Mouse (Mus musculus) ovary, postnatal 10 days (tissue): ENCODE measurements at regions not wholly inside any gene's neighbourhood (a gene's known extent, or its start where the extent isn't known, plus 50 kb on each side); places are given as distances from the start of the nearest gene placed in this dataset.

Source experiments
- DNase-seq: peaks from one replicate; pipeline ENCODE4 v3.0.0; 2022; ENCODE audit warnings: low spot score

DNA sequence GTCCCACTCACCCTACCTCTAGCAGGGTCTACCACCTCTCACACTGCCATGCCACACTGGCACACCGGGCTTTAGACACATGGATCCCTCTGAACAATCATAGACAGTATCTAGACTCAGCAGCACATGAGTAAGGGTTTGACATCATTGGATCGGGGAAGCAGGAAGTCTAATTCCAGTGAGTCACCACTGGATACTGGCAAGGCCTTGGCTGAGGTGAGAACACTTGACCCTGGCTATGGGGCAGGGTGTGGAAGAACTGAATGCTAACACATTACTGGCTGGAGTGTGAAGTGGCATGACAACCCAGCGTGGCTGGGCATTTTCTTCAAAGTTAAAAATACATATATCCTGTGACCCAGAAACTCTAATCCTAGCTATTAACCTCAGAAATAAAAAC, 114.4 kb downstream of the H2afy start:
- DNase-seq = no peak

GRCm38 (mm10) chr13:56014006-56014405, 122.2 kb downstream of the H2afy start:
- no peak for DNase-seq

- DNase-seq = no peak
Observed at GRCm38 (mm10) chr13:56010416-56010815, 125.7 kb downstream of the H2afy start.

GRCm38 (mm10) chr13:56006827-56007226, 129.3 kb downstream of the H2afy start:
- no peak for DNase-seq

DNA sequence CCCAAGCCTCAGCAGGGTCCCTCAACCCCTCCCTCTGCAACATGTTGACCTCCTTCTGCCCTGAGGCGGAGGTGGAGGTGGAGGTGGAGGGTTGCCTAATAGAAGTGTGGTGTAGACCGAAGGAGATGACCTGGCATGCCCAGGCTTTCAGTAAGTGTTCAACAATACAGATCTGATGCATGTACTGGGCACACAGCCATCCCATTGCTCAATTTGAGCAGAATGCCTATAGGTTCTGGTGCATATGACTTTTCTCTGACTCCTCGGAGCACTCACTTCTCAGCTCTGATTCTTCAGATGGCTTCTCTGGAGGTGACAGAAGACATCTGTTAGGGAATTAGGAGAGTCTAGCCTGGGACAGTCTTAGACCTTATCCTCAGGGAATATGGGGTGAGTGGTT, 130.4 kb downstream of the H2afy start:
- no peak for DNase-seq

GRCm38 (mm10) chr13:56003724-56004393, 132.3 kb downstream of the H2afy start:
- no peak for DNase-seq

DNA sequence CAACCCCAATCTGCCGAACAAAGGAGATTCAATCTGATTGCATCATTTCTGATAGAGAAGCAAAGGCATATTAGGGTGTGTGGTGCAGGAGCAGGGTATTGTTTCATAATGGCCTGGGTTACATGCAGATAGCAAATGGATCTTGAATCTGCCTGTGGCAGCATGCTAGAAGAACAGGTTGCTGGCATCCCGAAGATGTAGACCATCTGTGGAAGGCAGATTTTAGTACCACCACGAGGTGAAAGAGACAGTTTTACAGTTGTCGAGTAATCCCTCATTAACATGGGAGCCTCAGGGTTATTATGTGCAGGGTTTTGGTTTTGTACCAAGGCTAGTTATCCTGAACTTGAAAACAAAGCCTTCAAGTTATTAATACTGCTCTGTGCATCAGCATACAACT, 140.9 kb downstream of the H2afy start:
- no peak for DNase-seq

- DNase-seq = no peak
Observed at GRCm38 (mm10) chr13:55994460-55994859, 141.7 kb downstream of the H2afy start.

- DNase-seq = no peak
Observed at GRCm38 (mm10) chr13:55992699-55993098, 143.5 kb downstream of the H2afy start.

DNA sequence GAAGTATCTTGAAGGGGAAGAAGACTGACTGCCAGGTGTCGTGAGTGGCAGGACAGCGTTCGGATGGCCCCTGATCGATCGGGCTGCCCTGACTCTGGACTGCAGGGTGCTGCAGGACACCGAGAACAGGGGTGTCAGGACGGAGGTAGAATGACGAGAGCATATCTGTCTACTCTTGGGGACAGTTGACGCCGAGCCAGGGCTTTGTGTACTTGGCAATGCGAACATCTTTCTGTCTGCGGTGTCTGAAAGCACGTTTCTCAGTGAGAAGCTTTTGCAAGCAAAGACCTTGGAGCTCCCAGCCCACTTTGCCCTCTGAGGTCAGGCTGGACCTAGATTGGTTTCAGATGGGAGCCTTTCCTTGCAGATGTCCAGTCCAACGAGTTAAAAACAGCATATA, 144.9 kb downstream of the H2afy start:
- no peak for DNase-seq

GRCm38 (mm10) chr13:55990186-55990585, 146.0 kb downstream of the H2afy start:
- DNase-seq = no peak

DNA sequence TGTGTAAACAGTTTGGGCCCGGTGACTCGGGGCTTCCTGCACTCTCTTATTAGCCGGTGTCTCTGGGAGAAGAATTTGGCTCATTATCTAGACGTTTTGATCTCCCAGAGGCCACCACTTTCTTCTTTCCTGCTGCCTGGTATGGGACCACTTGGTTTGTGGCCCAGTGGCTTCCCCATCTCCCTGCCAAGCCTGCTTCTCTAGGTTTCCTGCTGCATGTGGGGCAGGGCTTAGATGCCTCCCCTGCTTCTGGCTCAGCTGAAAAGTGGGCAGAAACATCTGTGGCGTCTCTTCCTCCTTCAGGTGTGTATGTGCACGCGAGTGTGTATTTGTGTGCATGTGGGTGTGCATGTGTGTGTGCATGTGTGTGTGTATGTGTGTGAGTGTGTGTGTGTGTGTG, 146.8 kb downstream of the H2afy start:
- no peak for DNase-seq

DNA sequence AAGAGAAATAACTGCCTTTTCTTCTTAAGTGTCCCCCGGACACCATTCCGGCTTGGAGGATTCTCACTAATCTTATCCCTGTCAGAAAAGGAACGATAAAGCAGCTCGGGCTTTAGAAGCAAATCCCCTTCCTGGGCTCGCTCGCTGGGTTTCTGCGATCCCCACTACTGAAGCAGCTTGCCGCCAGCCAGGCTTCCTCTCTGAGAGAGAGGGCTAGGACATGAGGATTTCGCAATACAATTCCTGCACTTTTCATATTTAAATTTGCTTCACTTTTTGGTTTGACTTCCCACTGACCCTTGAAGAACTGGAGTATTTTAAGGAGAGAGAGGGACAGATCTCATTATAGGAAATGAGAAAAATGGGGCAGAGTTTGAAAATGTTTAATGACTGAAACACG, 149.4 kb upstream of the Pitx1 start:
- no peak for DNase-seq

GRCm38 (mm10) chr13:55984772-55985171, 148.8 kb upstream of the Pitx1 start:
- no peak for DNase-seq

- DNase-seq = no peak
Observed at GRCm38 (mm10) chr13:55983851-55984250, 147.9 kb upstream of the Pitx1 start.

DNA sequence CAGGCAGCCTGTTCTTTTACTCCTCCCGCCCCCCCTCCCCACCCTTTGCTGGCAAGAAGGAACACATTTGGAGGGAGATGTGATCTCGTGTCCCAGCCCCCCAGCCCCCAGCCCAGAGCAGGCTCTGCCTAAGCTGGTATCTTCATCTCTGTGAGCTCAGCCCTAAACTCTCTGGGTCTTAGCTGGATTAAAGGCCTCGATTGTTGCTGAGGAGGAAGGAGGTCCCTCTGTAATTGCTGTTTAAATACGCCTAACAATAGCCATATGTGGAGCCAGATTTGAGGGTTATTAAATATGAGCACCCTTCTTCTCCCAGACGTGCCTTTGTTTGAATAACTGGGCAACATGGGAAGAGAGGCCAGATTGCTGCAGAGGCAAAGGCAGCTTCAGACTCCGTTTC, 145.0 kb upstream of the Pitx1 start:
- no peak for DNase-seq

GRCm38 (mm10) chr13:55977902-55978301, 141.9 kb upstream of the Pitx1 start:
- DNase-seq = no peak

- DNase-seq = no peak
Observed at GRCm38 (mm10) chr13:55976911-55977381, 141.0 kb upstream of the Pitx1 start.

GRCm38 (mm10) chr13:55974105-55974504, 138.1 kb upstream of the Pitx1 start:
- DNase-seq = no peak

GRCm38 (mm10) chr13:55970687-55971086, 134.7 kb upstream of the Pitx1 start:
- no peak for DNase-seq

DNA sequence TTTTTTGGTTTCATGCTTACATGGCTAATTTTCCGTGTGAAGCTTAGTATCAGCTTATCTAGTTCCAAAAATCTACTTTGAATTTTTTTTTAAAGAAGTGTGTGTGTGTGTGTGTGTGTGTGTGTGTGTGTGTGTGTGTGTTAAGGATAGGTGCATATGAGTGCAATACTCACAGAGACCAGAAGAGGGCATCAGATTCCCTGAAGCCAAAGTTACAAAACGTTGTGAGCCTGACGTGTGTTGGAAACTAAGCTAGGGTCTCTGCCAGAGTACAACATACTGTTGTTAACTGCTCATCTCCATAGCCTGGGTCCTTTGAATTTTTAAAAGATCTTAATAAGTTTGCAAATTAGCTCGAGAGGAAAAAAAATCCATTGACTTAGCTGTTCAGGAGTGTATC, 133.5 kb upstream of the Pitx1 start:
- DNase-seq = no peak

DNA sequence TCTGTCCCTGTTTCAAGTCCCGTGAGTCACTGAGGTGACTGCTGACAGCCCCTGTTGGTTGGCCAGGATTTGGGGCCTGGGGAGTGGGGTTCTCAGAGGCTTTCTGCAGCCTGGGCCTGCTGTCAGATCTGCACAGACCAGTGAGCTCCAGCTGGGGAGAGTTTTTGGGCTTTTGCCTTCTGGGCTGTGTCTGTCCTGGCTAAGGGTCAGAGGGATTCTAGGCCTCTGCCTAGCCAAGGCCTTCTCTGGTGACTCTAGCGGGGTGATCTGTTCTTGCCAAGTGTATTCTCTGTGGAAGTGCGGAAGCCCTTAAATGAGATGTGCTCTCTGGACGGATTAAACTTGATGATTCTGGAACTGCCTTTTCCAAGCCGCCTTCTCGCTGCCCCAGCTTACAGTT, 131.2 kb upstream of the Pitx1 start:
- no peak for DNase-seq

GRCm38 (mm10) chr13:55963005-55963620, 127.1 kb upstream of the Pitx1 start:
- DNase-seq = peak; percentile 43

DNA sequence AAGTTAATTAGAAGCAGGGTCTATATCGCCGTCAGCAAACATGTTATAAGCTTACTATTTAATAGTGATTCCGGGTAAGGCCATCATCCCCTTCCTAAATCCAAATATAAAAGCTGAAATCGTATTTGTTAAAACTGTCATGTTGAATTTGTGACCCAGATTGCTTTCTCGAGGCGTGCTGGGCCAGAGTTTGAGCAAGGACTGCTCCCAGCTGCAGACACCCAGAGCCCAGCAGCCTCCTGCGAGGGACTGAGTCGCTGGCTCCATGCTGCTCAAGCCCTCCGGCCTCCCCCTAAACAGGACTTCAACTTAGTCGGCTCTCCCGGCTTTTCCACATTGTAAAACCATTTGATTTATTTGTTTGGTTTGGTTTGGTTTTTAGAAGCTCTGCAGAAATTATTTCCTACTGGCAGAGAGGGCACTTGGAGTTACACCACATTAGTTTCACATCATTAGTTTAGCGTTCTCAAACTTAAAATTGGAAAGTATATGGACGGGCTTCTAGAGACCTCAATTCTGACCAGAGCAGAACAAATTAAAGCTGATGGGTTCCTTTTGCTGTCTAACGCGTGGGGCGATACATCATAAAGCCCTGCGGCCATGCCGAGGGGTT, 126.4 kb upstream of the Pitx1 start:
- DNase-seq = no peak
